Mouse (Mus musculus) liver, adult 2 months (tissue): ENCODE data around the gene Dmrtc2. TPM values are rescaled to one million over a fixed set of nuclear protein-coding genes. Genes with fewer than 3 reads are reported as not detected.
"Not testable (repeated sequence)": the region's sequence is repeated elsewhere in the genome, so short reads cannot be mapped to it uniquely, and the experiment has no call there.

Source experiments
- DNase-seq: peaks from one replicate; pipeline ENCODE4 v3.0.0-alpha.2; 2011; ENCODE audit warnings: low read depth, low spot score; ENCODE audit errors: extremely low read depth
- H3K27ac ChIP-seq: fragments of 200-500 bp; replicated peaks from 2 replicates; pipeline ENCODE4 v1.5.1; 2012; ENCODE audit warnings: low read depth, mild to moderate bottlenecking, control low read depth, inconsistent platforms, low read length; ENCODE audit not compliant: insufficient read depth
- H3K27me3 ChIP-seq: fragments of 200-500 bp; 2 replicates; pipeline ENCODE4 v1.6.1; 2012; ENCODE audit warnings: mild to moderate bottlenecking, moderate library complexity, low read length, inconsistent platforms; ENCODE audit not compliant: control insufficient read depth, insufficient read depth
- H3K36me3 ChIP-seq: fragments of 200-500 bp; 2 replicates; pipeline ENCODE4 v1.6.1; 2012; ENCODE audit warnings: low read length, inconsistent platforms; ENCODE audit not compliant: control insufficient read depth, insufficient read depth
- H3K4me1 ChIP-seq: fragments of 200-500 bp; 2 replicates; pipeline ENCODE4 v1.6.1; 2011; ENCODE audit warnings: low read length; ENCODE audit not compliant: control insufficient read depth, insufficient read depth
- H3K4me3 ChIP-seq: fragments of 200-500 bp; 2 replicates; pipeline ENCODE4 v1.5.1; 2011; ENCODE audit warnings: low read depth, mild to moderate bottlenecking, control low read depth, low read length, moderate library complexity; ENCODE audit not compliant: insufficient read depth
- H3K79me2 ChIP-seq: fragments of 200-500 bp; 2 replicates; pipeline ENCODE4 v1.6.1; 2012; ENCODE audit warnings: inconsistent platforms, mild to moderate bottlenecking, low read length, moderate library complexity; ENCODE audit not compliant: control insufficient read depth, insufficient read depth
- H3K9ac ChIP-seq: fragments of 200-500 bp; 2 replicates; pipeline ENCODE4 v1.6.1; 2012; ENCODE audit warnings: low read depth, mild to moderate bottlenecking, control low read depth, inconsistent platforms, low read length
- CTCF ChIP-seq: fragments of 200-500 bp; IDR thresholded peaks from 2 replicates; pipeline ENCODE4 v1.5.1; 2011; ENCODE audit warnings: low read depth, low read length, control low read depth
- POLR2A ChIP-seq: fragments of 200-500 bp; IDR thresholded peaks from 2 replicates; pipeline ENCODE4 v1.6.1; 2011; ENCODE audit warnings: low read length, control low read depth; ENCODE audit not compliant: insufficient read depth; ENCODE audit errors: extremely low read depth
- WGBS: fragments of 180-500 bp; shearing (Covaris S2); methylation state at CpG from one replicate; pipeline ENCODE4 v1.1.7; 2018; 5-methylcytosine and 5-hydroxymethylcytosine counted together
- polyA plus RNA-seq: library from polyadenylated mRNA; depleted of rRNA; stranded (reverse); fragments of >200 nt; gene quantifications from 2 replicates; pipeline ENCODE4 v1.2.3, GENCODE M21; 2012
- total RNA-seq: library from RNA; depleted of rRNA; stranded (reverse); fragments of >200 nt; gene quantifications from 2 replicates; pipeline ENCODE4 v1.2.3, GENCODE M21; 2014

Gene Dmrtc2
- total and polyA plus RNA-seq, 2 experiments: not detected

GRCm38 (mm10) chr7:24841009-24841408 is 28.8 kb upstream of the Dmrtc2 start:
- 76% methylated on average over 4 of the region's 4 CpGs for WGBS
- H3K36me3 ChIP-seq: no peaks in the 10 kb centered on the region

GRCm38 (mm10) chr7:24844144-24844543 is 25.7 kb upstream of the Dmrtc2 start:
- WGBS: 19% methylated on average over 5 of the region's 5 CpGs
- H3K4me3 ChIP-seq: no peak overlapping the region
- H3K27me3 ChIP-seq: no peaks in the 10 kb centered on the region
- no peaks in the 10 kb centered on the region for H3K79me2 ChIP-seq
- DNase-seq: no peak
- TF ChIP-seq POLR2A (no peak), CTCF (peak; percentile 53)
- H3K4me1 ChIP-seq: peaks cover 12% of the 10 kb centered on the region; the same call in 1 of the 2 replicates
- H3K27ac ChIP-seq: peak overlapping the region; percentile 50
- H3K9ac ChIP-seq: no peak overlapping the region
- no peaks in the 10 kb centered on the region for H3K36me3 ChIP-seq

More at GRCm38 (mm10) chr7:24841009-24841408, 28.8 kb upstream of the Dmrtc2 start:
- Histone ChIP-seq H3K9ac (no peak overlapping the region), H3K27ac (no peak overlapping the region), H3K4me3 (no peak overlapping the region), H3K79me2 (no peaks in the 10 kb centered on the region), H3K27me3 (no peaks in the 10 kb centered on the region), H3K4me1 (peaks cover 12% of the 10 kb centered on the region; the same call in 1 of the 2 replicates)
- TF ChIP-seq CTCF: no peak
- no peak for TF ChIP-seq POLR2A
- peak; percentile 41 for DNase-seq

- peaks cover 16% of the 10 kb centered on the region for H3K4me1 ChIP-seq
Measured at GRCm38 (mm10) chr7:24845181-24845580, 24.7 kb upstream of the Dmrtc2 start.

GRCm38 (mm10) chr7:24845713-24846112 is 24.1 kb upstream of the Dmrtc2 start:
- WGBS: 30% methylated on average over 6 of the region's 6 CpGs
- Histone ChIP-seq H3K4me1 (peaks cover 19% of the 10 kb centered on the region), H3K27me3 (no peaks in the 10 kb centered on the region), H3K9ac (no peak overlapping the region), H3K27ac (no peak overlapping the region), H3K4me3 (no peak overlapping the region), H3K36me3 (no peaks in the 10 kb centered on the region), H3K79me2 (no peaks in the 10 kb centered on the region)
- DNase-seq: no peak
- TF ChIP-seq CTCF (no peak), POLR2A (no peak)

More at GRCm38 (mm10) chr7:24845181-24845580, 24.7 kb upstream of the Dmrtc2 start:
- TF ChIP-seq CTCF: no peak
- no peak for TF ChIP-seq POLR2A
- no peaks in the 10 kb centered on the region for H3K79me2 ChIP-seq
- no peaks in the 10 kb centered on the region for H3K36me3 ChIP-seq
- no peak overlapping the region for H3K9ac ChIP-seq
- WGBS: 61% methylated on average over 9 of the region's 9 CpGs
- peak; percentile 72 for DNase-seq
- H3K4me3 ChIP-seq: no peak overlapping the region
- H3K27ac ChIP-seq: no peak overlapping the region
- no peaks in the 10 kb centered on the region for H3K27me3 ChIP-seq

DNA sequence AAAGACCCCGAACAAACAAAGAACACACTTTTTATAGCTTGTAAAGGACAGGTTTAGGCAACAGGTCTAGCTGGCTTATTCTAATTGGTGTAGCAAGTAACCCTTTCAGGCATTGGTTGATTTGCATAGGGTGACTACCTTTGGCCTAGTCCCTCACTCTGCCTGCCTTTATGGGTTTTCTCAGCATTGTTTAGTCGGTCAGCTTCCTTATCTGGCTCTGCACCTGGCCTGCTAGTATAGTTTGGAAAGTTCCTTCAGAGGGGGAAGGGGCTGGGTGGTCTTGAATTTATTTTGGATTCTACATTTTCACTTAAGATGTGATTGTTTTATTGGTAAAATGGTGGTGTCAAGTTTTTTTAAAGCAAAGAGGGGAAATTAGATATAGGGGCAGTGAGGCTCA is 23.3 kb upstream of the Dmrtc2 start:
- not testable (repeated sequence) for DNase-seq, H3K9ac ChIP-seq, H3K27me3 ChIP-seq, H3K4me3 ChIP-seq, H3K36me3 ChIP-seq, H3K79me2 ChIP-seq, H3K27ac ChIP-seq
- peaks cover 20% of the 10 kb centered on the region for H3K4me1 ChIP-seq
- WGBS: 43% methylated on average over 2 of the region's 2 CpGs

- DNase-seq: no peak
- Histone ChIP-seq H3K4me3 (no peak overlapping the region), H3K27me3 (no peaks in the 10 kb centered on the region), H3K36me3 (no peaks in the 10 kb centered on the region), H3K79me2 (no peaks in the 10 kb centered on the region), H3K4me1 (peaks cover 8% of the 10 kb centered on the region), H3K9ac (no peak overlapping the region), H3K27ac (peak overlapping the region; percentile 80)
- TF ChIP-seq CTCF (no peak), POLR2A (no peak)
- 11% methylated on average over 5 of the region's 5 CpGs for WGBS
Measured at GRCm38 (mm10) chr7:24850162-24850561, 19.7 kb upstream of the Dmrtc2 start.
